10 mouse cellular contexts compared by ENCODE assay signal in the genomic region with DNA sequence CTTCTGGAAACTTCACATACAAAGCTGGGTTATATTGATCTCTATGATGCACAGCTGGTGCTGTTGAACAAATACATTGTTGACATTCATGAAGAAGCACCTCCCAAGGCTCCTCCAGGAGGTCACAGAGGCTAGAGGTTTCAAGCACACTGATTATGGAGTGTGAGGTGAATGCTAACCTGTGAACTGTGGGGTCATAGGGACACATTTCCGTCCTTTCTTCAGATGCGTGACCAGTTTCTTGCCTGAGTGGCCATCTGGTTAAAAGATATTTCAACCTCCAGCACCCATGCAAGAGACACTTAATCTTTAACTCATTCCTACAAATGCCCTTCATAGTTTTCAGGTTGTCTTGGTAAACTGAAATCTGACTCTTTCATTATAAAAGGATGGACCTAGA.
"Had no signal": no experiment of that assay in that cellular context is flagged by ENCODE, and none has a peak within 500 bp of the region (broad histone marks: within the 10 kb centered on the region; RNA-seq: fewer than 3 reads in every experiment).

No protein-coding gene starts in this region.

- H3K9ac ChIP-seq: liver, embryonic 15.5 days; midbrain, embryonic 13.5 days; stomach, embryonic 15.5 days had no signal

- H3K9me3 ChIP-seq: limb, embryonic 10.5 days; liver, embryonic 15.5 days; midbrain, embryonic 13.5 days; stomach, embryonic 15.5 days had no signal

- H3K27me3 ChIP-seq: liver, embryonic 15.5 days; midbrain, embryonic 13.5 days; stomach, embryonic 15.5 days had no signal

- DNase-seq: lung, adult 2 months; lung, postnatal 36 days; right cerebral cortex, postnatal 14 days; thymus, postnatal 36 days had no signal

- H3K36me3 ChIP-seq: limb, embryonic 10.5 days; liver, embryonic 15.5 days; midbrain, embryonic 13.5 days; stomach, embryonic 15.5 days had no signal

- H3K4me3 ChIP-seq: limb, embryonic 10.5 days; liver, embryonic 15.5 days; midbrain, embryonic 13.5 days; stomach, embryonic 15.5 days had no signal

- H3K4me1 ChIP-seq: limb, embryonic 10.5 days; liver, embryonic 15.5 days; midbrain, embryonic 13.5 days; stomach, embryonic 15.5 days had no signal

- ATAC-seq: lung, postnatal 0 days; midbrain, embryonic 13.5 days had no signal

- H3K4me2 ChIP-seq: liver, embryonic 11.5 days; liver, embryonic 15.5 days; midbrain, embryonic 13.5 days; stomach, embryonic 15.5 days had no signal

- H3K27ac ChIP-seq: limb, embryonic 10.5 days; liver, embryonic 15.5 days; midbrain, embryonic 13.5 days; stomach, embryonic 15.5 days had no signal
